Mouse (Mus musculus): ENCODE results near the gene Tmem53.

Gene Tmem53

DNA sequence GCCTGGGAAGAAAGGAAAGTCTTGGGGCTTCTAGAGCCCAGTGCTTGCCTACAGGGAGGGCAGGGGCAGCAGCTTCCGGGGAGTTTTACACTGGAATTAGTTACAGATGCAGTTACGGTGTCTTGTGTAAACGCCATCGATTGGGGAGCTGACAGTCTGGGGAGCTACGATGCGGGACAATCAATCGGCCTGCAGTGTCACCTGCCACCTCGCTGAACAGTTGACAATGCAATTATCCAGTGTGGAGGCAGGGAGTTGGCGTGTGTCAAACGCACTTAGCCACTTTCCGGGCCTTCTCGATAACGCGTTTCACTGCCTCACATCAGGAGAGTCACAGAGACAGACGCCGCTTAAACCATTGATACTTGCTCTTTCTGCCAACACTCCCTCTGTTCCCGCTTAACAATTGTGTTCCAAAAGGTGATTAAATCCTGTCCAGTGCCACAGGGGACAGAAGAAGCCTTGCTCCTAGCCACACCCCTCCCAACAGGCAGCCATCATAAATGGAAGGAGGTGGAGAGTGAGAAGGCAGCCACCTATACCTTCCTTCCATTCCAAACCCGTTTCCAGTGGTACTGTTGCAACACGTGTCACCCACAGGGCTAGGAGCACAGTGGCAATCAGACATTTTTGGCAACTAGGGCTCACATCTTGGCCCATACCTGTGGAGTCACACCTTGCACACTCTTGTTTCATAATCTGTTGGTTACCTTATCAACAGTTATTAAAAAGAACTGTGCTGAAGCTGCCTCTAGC, 29.5 kb downstream of the Tmem53 start:
- no peak for DNase-seq (ENCODE audit: low read depth)

DNA sequence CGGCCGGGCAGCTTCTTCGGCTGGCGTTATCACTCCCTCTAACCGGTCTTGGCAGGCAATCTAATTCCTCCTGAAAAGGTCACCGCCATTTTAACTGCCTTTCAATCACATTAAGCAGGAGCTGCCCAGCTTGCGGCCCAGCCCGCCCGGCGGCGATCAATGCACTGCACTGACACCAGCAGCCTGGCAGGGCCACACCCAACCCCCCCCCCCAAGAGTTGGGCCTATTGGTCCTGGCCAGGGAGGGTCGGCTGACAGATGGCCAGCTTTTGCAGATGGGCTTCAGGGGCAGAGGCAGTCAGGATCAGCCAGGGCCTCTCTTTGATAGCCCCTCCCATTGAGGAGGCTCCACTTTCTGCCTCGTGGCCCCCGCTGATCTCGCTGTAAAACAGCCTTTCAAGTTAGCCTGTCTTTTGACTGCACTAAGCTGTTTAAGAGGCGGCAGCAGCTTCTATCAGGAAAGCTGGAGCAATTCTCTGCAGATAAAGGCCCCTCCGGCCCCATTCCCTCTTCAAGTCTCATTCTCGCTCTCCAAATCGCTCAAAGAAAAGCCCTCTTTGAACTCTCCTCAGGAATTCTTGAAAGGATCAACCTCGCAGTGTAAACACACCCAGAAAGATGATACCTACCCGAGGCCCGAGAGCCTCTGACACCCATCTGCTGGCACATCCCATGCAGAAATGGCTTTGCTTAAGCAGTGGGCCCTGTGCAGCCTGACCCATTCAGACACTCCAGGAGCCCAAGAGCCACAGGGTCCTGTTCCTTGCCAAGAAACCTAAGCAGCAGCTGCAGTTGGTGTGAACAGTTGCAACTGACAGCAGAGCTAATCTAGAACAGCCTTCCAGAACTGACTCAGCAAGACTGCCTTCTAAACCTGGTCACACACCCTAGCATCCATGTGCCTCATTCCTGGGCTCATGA, 31.8 kb downstream of the Tmem53 start:
- no peak for DNase-seq (ENCODE audit: low read depth)

DNA sequence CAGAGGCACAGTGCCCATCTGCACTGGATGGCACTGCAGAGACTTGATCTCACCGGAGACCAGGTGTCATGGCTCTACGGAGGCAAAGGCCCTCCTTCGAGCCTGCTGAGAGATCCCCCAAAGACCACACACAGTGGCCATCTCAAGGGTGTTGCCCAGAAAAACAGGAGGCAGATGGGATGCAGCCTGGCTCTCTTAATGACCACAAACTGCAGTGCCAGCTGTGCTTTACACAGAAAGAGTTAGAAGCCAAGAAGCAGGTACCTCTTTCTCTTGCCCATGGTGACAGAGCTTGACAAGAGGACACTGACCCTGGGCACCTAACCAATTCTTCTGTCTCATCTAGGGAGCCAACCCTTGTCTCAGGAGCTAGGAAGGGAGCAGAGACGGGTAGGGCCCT, 32.6 kb downstream of the Tmem53 start:
- DNase-seq (ENCODE audit: low read depth), result no peak

DNA sequence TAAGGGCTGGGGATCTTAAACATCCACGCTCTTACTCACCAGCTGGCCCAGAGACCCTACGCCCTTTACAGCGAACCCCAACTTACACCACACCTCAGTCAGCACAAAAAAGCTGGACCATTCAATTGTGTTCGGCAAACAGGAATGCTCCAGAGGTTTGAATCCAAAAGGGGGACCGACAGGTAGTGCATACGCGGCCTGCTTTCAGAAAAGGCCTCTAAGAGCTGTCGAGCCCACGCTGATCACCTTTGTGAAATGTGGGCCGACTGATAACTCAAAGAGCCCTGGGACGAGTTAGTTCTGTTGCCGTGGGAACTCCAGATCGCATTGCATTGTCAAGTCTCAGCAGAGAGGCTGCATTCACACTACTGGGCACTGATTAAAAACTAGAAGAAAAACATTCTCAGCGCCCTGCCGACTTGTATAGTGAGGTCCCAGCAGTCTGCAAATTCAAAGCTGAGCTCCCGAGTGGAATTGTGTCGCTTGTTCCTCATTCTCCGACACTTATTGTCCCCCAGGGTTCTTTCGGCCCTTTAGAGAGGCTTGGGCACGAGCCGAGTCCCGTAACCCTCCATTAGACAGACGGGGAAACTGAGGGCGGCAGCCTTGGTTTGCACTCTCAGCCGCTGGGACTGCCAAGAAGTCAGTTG, 36.7 kb downstream of the Tmem53 start:
- DNase-seq (ENCODE audit: low read depth), result no peak

DNA sequence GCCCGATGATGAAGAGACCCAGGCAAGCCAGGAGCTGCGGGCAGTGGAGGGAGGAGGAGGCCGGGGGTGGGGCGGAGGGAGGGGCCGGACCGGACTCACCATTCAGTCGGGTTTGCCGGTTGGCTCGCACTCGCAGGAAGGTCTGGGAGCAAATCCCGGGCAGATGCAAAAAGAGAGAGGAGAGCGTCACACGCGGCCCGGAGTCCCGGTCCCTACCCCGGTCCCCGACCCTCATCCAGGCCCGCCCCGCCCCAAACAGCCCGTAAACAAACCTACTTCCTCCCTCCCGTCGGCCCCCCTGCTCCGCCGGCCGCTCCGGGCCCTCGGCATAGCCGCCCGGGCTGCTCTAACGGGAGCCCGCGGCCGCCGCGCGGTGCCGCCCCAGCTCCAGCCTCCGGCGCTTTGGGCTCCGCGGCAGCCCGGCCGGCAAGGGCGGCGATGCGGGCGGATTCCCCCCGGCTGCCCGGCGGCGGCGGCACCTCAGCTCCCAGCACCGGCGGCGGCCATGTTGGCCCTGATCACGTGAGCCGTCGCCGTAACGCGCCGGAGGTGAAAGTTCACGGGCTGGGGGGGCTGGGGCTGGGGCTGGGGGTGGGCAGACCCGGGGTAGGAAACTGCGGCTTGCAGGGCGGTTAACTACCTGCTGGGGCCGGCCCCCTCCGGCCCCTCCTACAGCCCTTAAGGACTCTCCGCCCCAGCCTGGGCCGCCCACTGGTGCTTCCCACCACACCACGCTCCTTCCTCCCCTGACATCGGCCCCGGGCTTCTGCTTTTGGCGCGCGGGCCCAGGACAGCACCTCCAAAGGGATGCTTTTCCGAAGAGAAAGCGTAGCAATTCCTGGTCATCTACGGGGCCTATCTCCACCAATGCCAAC, 37.4 kb downstream of the Tmem53 start:
- DNase-seq (ENCODE audit: low read depth), result peak; percentile 40

DNA sequence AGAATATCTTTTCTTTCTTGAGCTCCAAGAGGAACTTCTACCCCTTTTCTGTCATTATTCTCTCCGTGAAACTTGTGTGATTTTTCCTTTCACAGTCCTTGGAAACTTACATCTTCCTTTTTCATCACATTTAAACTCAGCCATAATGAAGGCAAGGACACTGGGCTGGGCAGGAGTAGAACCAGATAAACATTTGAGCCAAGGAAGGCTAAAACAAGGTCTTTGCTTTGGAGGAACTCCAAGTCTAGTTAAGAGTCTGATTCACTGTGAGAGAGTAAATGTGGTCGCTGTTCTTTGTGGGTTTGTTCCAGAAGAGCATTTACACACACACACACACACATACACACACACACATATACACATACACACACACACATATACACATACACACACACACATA, 39.9 kb downstream of the Tmem53 start:
- DNase-seq (ENCODE audit: low read depth), result no peak

DNA sequence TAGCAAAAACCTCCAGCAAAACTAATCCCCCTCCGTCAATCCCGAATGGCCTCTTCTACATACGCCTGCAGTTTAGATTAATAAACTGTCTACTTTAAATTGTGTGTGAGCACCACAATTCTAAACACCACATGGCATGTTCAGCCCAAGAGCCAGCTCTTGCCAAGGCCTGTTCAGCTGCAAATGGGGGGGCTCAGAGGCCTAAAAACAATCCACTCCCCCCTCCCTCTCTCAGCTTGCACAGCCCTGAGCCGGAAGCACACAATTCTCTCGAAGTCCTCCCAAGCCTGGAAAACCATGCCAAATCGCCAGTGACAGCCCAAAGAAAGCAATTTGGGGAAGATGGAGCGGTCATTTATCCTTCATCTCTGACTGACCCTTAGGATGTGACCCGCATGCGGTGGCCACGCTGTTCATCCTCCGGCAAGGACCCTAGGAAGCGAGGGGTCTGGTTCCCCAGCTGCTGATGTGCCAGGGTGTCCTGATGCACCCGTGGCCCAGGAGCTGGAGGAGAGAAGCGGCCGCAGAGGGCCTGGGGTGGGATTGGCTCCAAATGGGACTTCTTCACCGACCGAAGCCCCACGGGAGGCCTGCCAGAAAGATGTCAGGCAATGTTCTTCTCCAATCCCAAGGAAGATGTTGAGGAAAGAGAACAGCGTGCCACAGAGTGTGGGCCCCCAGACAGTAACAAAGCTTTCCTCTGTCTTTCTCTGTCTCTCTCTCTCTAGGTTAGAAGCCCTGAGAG, 45.3 kb downstream of the Tmem53 start:
- DNase-seq (ENCODE audit: low read depth), result no peak

DNA sequence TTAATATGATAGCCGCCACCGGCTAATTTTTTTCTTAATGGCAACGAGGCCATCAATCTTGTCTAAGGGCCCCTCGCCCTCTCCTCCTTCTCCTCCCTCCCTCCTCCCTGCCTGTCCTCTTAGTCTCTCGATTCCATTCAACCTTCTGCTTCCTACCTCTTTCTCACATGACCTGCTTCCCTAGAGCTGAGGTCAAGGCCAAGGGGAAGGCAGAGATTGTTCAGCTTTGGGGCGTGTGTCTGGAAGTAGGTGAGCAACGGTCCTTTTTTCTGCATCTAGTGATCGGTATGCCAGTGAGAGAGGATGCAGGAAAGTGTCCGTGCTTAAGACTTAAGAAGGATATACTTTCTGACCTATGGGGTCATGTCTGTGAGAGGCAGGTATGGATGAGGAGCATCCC, 46.1 kb downstream of the Tmem53 start:
- no peak for DNase-seq (ENCODE audit: low read depth)

DNA sequence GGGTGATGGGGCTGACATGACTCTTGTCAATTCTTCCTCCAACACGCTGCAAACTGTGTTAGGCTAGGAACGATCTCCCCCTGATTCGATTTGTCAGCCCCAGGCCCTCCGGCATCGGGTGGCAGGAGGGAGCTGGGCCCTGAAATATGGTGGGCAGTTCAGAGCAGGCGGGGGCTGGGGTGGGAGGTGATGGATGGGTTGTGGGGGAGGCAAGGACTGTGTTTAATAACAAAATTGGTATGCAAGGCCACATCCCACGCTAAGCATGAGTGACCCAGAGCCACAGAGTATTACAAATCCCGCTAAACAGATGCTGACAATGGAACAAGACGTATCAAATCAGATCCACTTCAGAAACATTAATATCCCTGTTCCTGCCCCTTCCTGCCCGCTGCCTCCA, 48.2 kb downstream of the Tmem53 start:
- no peak for DNase-seq (ENCODE audit: low read depth)

DNA sequence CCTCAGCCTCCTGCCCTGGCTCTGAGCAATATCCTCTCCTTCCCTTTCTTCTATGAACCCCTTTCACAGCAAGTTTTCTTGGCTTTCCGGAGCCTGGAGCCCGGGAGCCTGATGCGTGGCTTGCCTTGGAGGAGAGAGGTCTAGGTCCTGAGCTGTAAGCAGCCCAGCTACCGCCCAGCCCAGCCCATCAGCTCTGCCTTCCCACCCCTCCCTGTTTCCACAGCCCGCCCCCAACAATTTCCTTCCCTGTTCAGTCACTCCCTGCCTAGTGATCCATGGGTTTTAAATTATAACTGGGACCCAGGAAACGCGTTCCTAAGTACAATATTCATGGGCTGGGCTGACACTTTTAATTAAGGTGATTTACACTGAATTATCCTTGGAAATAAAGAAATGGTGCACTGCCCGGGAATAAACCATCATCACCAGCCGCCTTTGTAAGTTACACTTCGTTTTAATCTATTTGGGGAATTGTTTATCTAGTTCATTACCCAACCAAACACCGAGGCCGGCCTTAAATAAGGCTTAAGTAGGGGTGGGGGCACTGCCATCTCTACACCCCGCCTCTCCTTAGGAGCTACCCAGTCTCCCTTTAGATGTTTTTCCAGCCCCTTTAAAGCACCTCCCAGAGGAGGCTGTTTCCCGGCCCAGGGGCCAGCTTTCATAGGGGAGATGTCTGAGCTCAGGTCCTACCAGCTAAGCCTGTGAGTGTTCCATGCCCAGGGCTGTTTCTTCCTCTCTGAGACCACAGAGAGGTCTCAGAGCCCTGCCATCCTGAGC, 50.5 kb downstream of the Tmem53 start:
- no peak for DNase-seq (ENCODE audit: low read depth)

DNA sequence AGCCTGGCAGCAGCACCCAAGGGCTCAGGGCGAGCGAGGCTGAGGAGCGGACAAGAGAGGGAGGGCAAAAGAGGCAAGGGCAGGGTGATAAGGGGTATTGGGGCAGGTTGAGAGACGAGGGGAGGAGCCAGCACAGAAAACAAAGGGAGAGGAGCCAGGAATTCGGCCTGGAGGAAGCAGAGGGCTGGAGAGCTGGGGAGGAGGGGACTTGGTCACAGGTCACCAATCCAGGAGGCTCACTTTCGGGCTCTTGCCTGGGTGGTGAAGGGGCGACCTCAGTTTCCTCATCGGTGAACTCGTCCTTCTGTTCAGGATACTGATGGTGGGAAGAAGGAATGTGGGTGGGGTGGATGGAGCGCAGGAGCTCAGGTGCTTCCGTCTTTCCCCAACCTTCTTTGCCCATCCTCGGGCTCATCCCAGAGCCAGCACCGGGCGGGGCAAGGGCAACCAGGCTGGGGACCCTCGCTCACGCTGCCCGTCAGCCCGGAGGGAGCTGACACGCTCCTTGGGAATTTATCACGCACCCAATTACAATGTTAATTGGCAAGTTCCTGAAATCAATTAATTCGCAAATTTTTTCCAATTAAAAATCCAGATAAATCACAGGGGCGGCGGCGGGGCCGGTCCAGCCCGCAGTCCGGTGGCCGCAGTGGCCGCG, 52.0 kb downstream of the Tmem53 start:
- DNase-seq (ENCODE audit: low read depth), result no peak

DNA sequence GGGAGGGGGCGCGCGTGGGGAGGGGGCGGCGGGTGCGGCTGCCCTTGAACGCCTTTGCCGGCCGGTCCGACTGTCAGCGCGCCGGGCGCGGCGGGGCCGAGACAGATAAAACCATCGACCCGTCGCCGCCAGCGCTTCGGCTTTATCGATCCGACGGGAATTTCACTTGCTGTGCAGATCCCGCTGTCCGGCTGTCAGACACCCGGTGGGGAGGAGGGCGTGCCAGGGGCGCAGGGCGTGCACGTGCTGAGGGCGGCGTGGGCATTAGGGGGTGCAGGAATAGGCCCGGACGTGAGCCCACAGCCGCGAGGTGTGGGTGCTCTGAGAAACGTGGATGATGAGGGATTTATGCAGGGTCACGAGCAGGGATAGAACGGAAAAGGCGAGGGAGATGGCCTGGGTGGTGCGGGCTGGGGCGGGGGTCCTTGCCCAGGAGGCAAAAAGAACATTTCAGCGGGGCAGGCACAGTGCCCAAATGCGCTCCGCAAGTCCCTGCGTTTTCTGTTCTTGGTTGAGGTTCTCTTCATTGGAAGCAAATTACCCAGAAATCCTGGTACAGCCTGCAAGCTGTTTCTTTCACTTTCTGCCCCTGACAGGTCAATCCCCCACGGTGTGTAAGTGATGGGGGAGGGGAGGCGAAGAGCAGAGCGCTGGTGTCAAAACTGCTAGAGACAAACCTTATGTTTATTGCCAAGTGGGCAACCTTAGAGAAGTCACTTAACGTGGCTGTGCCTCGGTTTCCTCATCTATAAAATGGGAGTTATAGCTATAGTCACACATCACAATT, 52.7 kb downstream of the Tmem53 start:
- no peak for DNase-seq (ENCODE audit: low read depth)

DNA sequence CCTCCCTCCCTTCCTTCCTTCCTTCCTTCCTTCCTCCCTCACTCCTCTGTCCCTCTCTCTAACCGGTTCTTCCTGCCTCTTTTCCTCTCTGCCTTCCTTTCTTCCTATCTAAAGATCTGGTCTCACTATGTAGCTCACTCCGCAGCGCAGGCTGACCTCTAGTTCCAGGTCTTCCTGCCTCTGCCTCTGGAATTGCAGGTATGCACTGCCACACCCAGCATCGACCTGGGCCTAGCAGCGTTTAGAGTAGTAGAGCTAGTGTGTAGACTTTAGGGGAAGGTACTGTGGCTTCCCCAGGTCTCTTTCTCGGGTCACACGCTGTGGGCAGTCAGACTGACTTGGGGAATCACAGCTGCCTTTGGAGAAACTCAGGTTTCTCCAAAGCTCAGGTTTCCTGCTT, 53.7 kb downstream of the Tmem53 start:
- DNase-seq (ENCODE audit: low read depth), result no peak

DNA sequence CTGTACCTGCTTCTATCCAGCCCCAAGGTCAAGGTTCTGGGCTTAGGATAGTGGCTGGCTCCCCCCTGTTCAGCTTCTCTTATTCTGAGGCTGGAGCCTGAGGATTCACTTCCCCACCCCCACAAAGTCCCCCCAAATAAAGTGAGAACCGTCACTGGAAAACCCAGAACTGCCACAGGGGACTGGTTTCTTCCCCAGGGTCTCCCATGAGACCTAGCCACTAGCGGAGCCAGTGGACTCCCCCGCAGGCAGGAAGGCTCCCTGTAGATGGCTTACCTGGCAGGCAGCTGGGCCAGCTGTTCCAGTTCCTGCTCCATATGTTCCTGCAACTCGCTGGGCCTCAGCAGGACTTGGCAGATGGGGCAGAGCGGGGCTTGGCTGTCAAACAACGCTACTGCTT, 55.5 kb downstream of the Tmem53 start:
- DNase-seq (ENCODE audit: low read depth), result no peak

DNA sequence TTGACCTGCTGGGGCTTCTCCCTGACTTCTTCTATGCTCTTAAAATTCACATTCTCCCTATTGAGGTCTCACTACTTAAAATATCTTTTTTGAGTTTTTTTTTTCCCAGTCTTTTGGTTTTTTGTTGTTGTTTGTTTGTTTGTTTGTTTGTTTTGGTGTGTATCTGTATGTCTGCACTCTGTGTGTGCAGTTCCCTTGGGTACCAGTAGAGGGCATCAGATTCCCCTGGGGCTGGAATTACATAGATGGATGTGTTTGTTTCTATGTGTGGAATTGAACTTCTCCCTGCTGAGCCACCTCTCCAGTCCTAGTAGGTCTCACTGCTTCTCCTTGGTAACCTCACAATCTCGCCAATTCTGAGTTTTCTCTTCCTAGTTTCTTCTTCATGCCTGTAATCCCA, 57.7 kb downstream of the Tmem53 start:
- DNase-seq (ENCODE audit: low read depth), result no peak

DNA sequence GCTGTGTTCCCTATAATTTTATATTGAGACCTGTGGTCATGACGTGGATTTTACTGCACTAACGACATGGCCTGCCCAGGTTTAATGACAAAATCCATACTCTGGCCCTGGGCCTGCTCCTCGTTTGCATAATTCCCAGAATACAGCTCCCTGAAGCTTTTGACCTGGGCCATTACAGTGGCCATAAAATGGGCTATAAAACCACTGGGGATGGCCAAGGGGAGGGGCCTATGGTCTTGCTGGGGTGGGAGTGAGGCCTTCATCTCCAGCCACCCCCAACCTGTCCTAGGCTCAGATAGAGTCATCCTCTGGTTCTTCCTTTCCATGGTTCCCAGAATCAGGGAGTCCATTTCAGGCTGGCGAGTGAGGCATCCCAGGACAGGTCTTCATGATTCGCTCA, 60.1 kb downstream of the Tmem53 start:
- no peak for DNase-seq (ENCODE audit: low read depth)

DNA sequence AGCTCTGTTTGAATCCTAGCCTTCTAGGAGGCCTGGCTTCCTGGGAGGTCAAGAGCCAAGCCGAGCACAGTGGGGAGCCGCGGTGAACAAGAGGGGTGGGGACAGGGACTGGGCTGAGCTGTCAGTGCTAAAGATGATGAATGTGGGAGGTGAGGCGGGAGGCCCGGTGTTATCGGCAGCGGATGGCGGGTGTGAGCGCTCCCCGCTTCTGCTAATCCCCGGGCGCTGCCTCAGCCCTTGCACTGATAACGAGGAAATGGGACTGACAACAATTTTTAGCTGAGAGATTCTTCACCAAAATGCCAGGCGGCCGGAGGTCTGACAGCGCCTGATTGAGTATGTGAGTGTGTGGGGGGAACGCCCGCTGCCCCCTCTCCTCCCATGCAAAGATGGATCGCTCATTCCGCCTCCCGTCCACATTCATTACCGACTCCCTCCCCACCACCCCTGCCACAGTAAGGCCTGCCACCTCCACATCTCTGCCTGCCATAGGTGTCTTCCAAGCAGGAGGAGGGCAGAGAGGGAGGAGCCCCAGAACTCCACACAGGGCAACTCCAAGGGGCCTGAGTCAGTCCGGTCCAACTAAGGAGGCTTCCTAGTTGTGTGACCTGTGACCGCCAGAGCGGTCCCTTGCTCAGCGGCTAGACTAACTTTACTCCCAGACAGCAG, 60.8 kb downstream of the Tmem53 start:
- DNase-seq (ENCODE audit: low read depth), result no peak

DNA sequence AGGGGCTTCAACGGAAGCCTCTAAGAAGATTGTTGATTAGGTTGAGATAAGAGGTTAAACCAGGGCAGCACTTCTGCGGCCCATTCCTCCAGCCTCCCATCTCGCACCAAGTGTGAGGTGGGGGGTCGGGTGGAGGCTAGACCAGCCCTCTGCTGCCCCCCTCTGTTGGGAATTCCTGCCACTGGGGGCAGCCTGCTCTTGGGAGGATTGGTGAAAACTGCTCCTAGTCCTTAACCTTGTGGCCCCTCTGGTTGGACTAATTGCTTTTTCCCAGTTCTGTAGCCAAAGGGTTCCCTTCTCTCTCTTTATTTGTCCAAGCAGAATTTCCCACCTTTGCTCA, 61.3 kb downstream of the Tmem53 start:
- DNase-seq (ENCODE audit: low read depth), result no peak

Data from fibroblast of lung, adult 2 months (primary cell).